Mouse (Mus musculus): Measurements from ENCODE around the gene App. TPM values are rescaled to one million over a fixed set of nuclear protein-coding genes. Genes with fewer than 3 reads are reported as not detected.

The App gene
- not detected in 2 replicates for polyA plus RNA-seq (2012)

- no peak for TF ChIP-seq GATA1 (IDR thresholded peaks at IDR 0.05; ENCODE audit: low read length)
These were observed at the start of gene App for GRCm38 (mm10) chr16:85173373-85174081. TSS of gene App (minus strand) at chr16:85173766.

GRCm38 (mm10) chr16:85215846-85216245 is 42.3 kb upstream of the App start:
- TF ChIP-seq GATA1 (IDR thresholded peaks at IDR 0.05; ENCODE audit: low read length): no peak

GRCm38 (mm10) chr16:85215173-85215572 is 41.6 kb upstream of the App start:
- TF ChIP-seq GATA1 (IDR thresholded peaks at IDR 0.05; ENCODE audit: low read length): no peak

- no peak for TF ChIP-seq GATA1 (IDR thresholded peaks at IDR 0.05; ENCODE audit: low read length)
These were observed 22.1 kb upstream of the App start for GRCm38 (mm10) chr16:85195622-85196021.

GRCm38 (mm10) chr16:85195167-85195566 is 21.6 kb upstream of the App start:
- no peak for TF ChIP-seq GATA1 (IDR thresholded peaks at IDR 0.05; ENCODE audit: low read length)

GRCm38 (mm10) chr16:85181502-85181901 is 7.9 kb upstream of the App start:
- no peak for TF ChIP-seq GATA1 (IDR thresholded peaks at IDR 0.05; ENCODE audit: low read length)

GRCm38 (mm10) chr16:85180710-85181109 is 7.1 kb upstream of the App start:
- TF ChIP-seq GATA1 (IDR thresholded peaks at IDR 0.05; ENCODE audit: low read length): no peak

GRCm38 (mm10) chr16:85176666-85177065 is 3.1 kb upstream of the App start:
- no peak for TF ChIP-seq GATA1 (IDR thresholded peaks at IDR 0.05; ENCODE audit: low read length)

- TF ChIP-seq GATA1 (IDR thresholded peaks at IDR 0.05; ENCODE audit: low read length): no peak
These were observed 794 bp downstream of the App start for GRCm38 (mm10) chr16:85172571-85173372.

GRCm38 (mm10) chr16:85171976-85172570 is 1.5 kb downstream of the App start:
- no peak for TF ChIP-seq GATA1 (IDR thresholded peaks at IDR 0.05; ENCODE audit: low read length)

GRCm38 (mm10) chr16:85170826-85171510 is 2.6 kb downstream of the App start:
- TF ChIP-seq GATA1 (IDR thresholded peaks at IDR 0.05; ENCODE audit: low read length): no peak

- TF ChIP-seq GATA1 (IDR thresholded peaks at IDR 0.05; ENCODE audit: low read length): no peak
These were observed 4.7 kb downstream of the App start for GRCm38 (mm10) chr16:85168821-85169220.

- no peak for TF ChIP-seq GATA1 (IDR thresholded peaks at IDR 0.05; ENCODE audit: low read length)
These were observed 7.4 kb downstream of the App start for GRCm38 (mm10) chr16:85166205-85166604.

- no peak for TF ChIP-seq GATA1 (IDR thresholded peaks at IDR 0.05; ENCODE audit: low read length)
These were observed 7.9 kb downstream of the App start for GRCm38 (mm10) chr16:85165631-85166030.

- no peak for TF ChIP-seq GATA1 (IDR thresholded peaks at IDR 0.05; ENCODE audit: low read length)
These were observed 8.4 kb downstream of the App start for GRCm38 (mm10) chr16:85165177-85165576.

- no peak for TF ChIP-seq GATA1 (IDR thresholded peaks at IDR 0.05; ENCODE audit: low read length)
These were observed 10.8 kb downstream of the App start for GRCm38 (mm10) chr16:85162779-85163178.
